Mouse (Mus musculus): ENCODE data around the gene A530084C06Rik. TPM values are rescaled to one million over a fixed set of nuclear protein-coding genes. Genes with fewer than 3 reads are reported as not detected.

The A530084C06Rik gene
- polyA plus RNA-seq, 1 experiment from 2014 or later = not detected

DNA sequence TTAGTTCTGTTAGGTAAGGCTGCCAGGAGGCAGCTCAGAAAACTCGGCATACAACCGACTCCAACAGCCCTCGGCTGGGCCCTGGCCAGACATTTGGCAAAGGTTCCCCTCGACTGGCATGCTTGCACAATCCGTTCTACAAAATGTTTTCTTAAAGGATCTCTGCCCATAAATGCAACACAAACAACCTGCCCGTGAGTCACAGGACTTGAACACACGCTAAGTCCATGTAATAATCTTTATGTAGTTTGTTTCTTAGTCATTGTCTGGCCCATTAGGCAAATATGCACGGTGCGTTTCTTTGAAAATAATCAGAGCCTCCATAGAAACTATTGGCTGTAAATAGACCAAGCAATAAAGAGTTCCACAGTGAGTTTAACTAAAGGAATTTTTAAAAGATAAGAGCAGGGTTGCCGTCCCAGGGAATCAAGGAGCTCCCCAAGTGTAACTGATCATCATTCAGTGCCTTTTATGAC, 40.7 kb downstream of the A530084C06Rik start:
- H3K4me1 ChIP-seq (ENCODE audit: control insufficient read depth, insufficient read depth, low read length) = 0 out of 2 replicates have a peak, but pooled peaks cover 6% of the 10 kb centered on the region
- H3K36me3 ChIP-seq (ENCODE audit: control insufficient read depth, insufficient read depth, low read length) = no peaks in the 10 kb centered on the region
- peak; percentile 66; the same call in 1 of the 2 replicates for ATAC-seq (ENCODE audit: insufficient read depth, low FRiP score)
- no peaks in the 10 kb centered on the region for H3K9me3 ChIP-seq (replicated peaks; ENCODE audit: control insufficient read depth, low read length)
- 52% methylated on average over 10 of the region's 10 CpGs for WGBS
- H3K4me2 ChIP-seq (ENCODE audit: low read depth, low read length) = no peak overlapping the region
- H3K27ac ChIP-seq (ENCODE audit: low read length) = peak overlapping the region; percentile 74
- no peak overlapping the region for H3K9ac ChIP-seq (ENCODE audit: low read length)
- H3K4me3 ChIP-seq (replicated peaks; ENCODE audit: low read length) = no peak overlapping the region
- no peaks in the 10 kb centered on the region for H3K27me3 ChIP-seq (ENCODE audit: control insufficient read depth, insufficient read depth, low read length)

GRCm38 (mm10) chr13:31515261-31515660, 43.9 kb downstream of the A530084C06Rik start:
- H3K4me2 ChIP-seq (ENCODE audit: low read depth, low read length) = no peak overlapping the region
- H3K27me3 ChIP-seq (ENCODE audit: control insufficient read depth, insufficient read depth, low read length) = no peaks in the 10 kb centered on the region
- H3K4me3 ChIP-seq (replicated peaks; ENCODE audit: low read length) = no peak overlapping the region
- peak; percentile 82 for ATAC-seq (ENCODE audit: insufficient read depth, low FRiP score)
- H3K36me3 ChIP-seq (ENCODE audit: control insufficient read depth, insufficient read depth, low read length) = no peaks in the 10 kb centered on the region
- H3K27ac ChIP-seq (ENCODE audit: low read length) = peak overlapping the region; percentile 75
- H3K9ac ChIP-seq (ENCODE audit: low read length) = no peak overlapping the region
- 0 out of 2 replicates have a peak, but pooled peaks cover 6% of the 10 kb centered on the region for H3K4me1 ChIP-seq (ENCODE audit: control insufficient read depth, insufficient read depth, low read length)
- 66% methylated on average over 7 of the region's 7 CpGs for WGBS
- H3K9me3 ChIP-seq (replicated peaks; ENCODE audit: control insufficient read depth, low read length) = no peaks in the 10 kb centered on the region

DNA sequence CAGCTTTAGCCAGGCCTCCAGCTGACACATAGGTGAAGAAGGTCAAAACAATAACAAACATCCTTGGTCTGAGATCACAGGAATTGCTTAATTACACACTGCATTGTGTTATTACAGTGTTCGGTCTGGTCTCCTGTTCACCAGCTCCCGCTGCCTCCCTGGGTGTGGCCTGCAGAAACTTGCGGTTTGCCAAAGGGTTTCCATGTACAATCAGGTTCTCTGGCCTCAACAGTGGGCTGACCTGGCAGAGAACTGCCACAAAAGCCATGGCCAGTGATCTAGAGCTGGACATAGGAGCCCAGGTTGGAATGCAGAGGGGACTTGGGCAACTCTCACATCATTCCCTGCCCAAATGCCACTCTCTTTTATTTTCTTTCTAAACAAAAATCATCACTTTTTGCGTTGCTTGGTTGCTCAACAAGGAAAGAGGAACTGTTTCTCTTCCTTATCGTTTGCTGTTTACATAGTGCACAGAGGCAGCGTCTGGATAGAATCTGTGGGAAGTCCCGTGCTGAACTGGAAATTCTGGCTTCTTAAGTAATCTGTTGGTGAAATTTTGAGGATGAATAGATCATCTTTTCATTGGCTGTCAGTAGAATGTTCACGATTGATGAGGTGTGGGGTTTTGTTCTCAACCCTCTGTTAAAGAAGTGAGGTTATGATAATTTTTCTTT, 52.5 kb downstream of the A530084C06Rik start:
- ATAC-seq (ENCODE audit: insufficient read depth, low FRiP score) = peak; percentile 75; the same call in 1 of the 2 replicates

More for the DNA sequence above, 52.5 kb downstream of the A530084C06Rik start:
- Histone ChIP-seq H3K4me2 (ENCODE audit: low read depth, low read length) (peak overlapping the region; percentile 13; the same call in 1 of the 2 replicates), H3K9ac (ENCODE audit: low read length) (no peak overlapping the region), H3K27ac (ENCODE audit: low read length) (peak overlapping the region; percentile 82), H3K4me3 (replicated peaks; ENCODE audit: low read length) (no peak overlapping the region), H3K36me3 (ENCODE audit: control insufficient read depth, insufficient read depth, low read length) (no peaks in the 10 kb centered on the region), H3K4me1 (ENCODE audit: control insufficient read depth, insufficient read depth, low read length) (no peaks in the 10 kb centered on the region), H3K27me3 (ENCODE audit: control insufficient read depth, insufficient read depth, low read length) (no peaks in the 10 kb centered on the region), H3K9me3 (replicated peaks; ENCODE audit: control insufficient read depth, low read length) (no peaks in the 10 kb centered on the region)
- WGBS = 45% methylated on average over 8 of the region's 8 CpGs

Other genes starting within 250 kb of the A530084C06Rik start
- 8.9 and 9.6 TPM in 2 replicates for gene Foxq1, start 3.2 kb downstream of the A530084C06Rik start, polyA plus RNA-seq (2015; fragmentation: Nextera tagmentation; extraction: Ambion mirVana)
- gene Foxf2, start 66.5 kb upstream of the A530084C06Rik start, polyA plus RNA-seq (2015; fragmentation: Nextera tagmentation; extraction: Ambion mirVana) = 11.9 and 12.2 TPM in 2 replicates
- gene Foxc1, start 247.3 kb upstream of the A530084C06Rik start, polyA plus RNA-seq (2015; fragmentation: Nextera tagmentation; extraction: Ambion mirVana) = 0.12 and 0.14 TPM in 2 replicates

All from stomach, embryonic 16.5 days (tissue).